In genomic region chr16:13940139-13940846, GRCm38 (mm10) we compare ENCODE assay signal across 9 mouse cellular contexts. TPM values are rescaled to one million over a fixed set of nuclear protein-coding genes. Genes with fewer than 3 reads are reported as not detected.
DNase-seq lines count a peak whose midpoint lies in the region; ATAC-seq lines count a peak whose summit lies in the region.
"Had no signal": no experiment of that assay in that cellular context is flagged by ENCODE, and none has a peak within 500 bp of the region (broad histone marks: within the 10 kb centered on the region; RNA-seq: fewer than 3 reads in every experiment).

No protein-coding gene starts in this region.

- H3K4me3 ChIP-seq in hindbrain, embryonic 16.5 days (ENCODE audit: low read length) = peak overlapping the region; percentile 69
- peak overlapping the region; percentile 53 for H3K4me3 ChIP-seq in lung, embryonic 15.5 days

- H3K36me3 ChIP-seq in hindbrain, embryonic 16.5 days (ENCODE audit: control insufficient read depth, insufficient read depth, low read length) = no peaks in the 10 kb centered on the region
- no peaks in the 10 kb centered on the region for H3K36me3 ChIP-seq in lung, embryonic 15.5 days

- no peaks in the 10 kb centered on the region for H3K9me3 ChIP-seq in hindbrain, embryonic 16.5 days (ENCODE audit: control insufficient read depth, low read length)
- H3K9me3 ChIP-seq in lung, embryonic 15.5 days = no peaks in the 10 kb centered on the region

- no peaks in the 10 kb centered on the region for H3K27me3 ChIP-seq in hindbrain, embryonic 16.5 days (replicated peaks; ENCODE audit: control insufficient read depth, insufficient read depth, low read length)
- H3K27me3 ChIP-seq in lung, embryonic 15.5 days = peaks cover 10% of the 10 kb centered on the region; the same call in 1 of the 2 replicates

- peak overlapping the region; percentile 76; the same call in 1 of the 2 replicates for H3K27ac ChIP-seq in hindbrain, embryonic 16.5 days (ENCODE audit: low read depth, low read length)
- H3K27ac ChIP-seq in lung, embryonic 15.5 days = 0 out of 2 replicates have a peak overlapping the region, but pooled peaks have one; percentile 12

- H3K4me2 ChIP-seq in hindbrain, embryonic 16.5 days (ENCODE audit: low read length) = peak overlapping the region; percentile 94
- peak overlapping the region; percentile 96 for H3K4me2 ChIP-seq in lung, embryonic 15.5 days

- 3% methylated on average over 28 of the region's 28 CpGs for WGBS in hindbrain, embryonic 16.5 days
- 5% methylated on average over 28 of the region's 28 CpGs for WGBS in lung, embryonic 15.5 days

- peak; percentile 100 for ATAC-seq in hindbrain, embryonic 16.5 days
- ATAC-seq in lung, embryonic 15.5 days (ENCODE audit: borderline replicate concordance, extremely low read depth, low FRiP score, low TSS enrichment) = peak; percentile 92

- peaks cover 9% of the 10 kb centered on the region for H3K4me1 ChIP-seq in hindbrain, embryonic 16.5 days (ENCODE audit: control insufficient read depth, insufficient read depth, low read depth, low read length)
- H3K4me1 ChIP-seq in lung, embryonic 15.5 days = peaks cover 7% of the 10 kb centered on the region; the same call in 1 of the 2 replicates

- peak; percentile 96 for DNase-seq in R1 (ENCODE audit: low read depth, low spot score)
- DNase-seq in cerebellum, adult 9-10 months = peak; percentile 94
- DNase-seq in forelimb bud, embryonic 11.5 days (ENCODE audit: low read depth, low spot score) = peak; percentile 68
- peak; percentile 65 to 71 for DNase-seq in layer of hippocampus, postnatal 25 days (ENCODE audit: extremely low spot score in 1 of 2, low spot score in 1 of 2)
- DNase-seq in retina, postnatal 1 day = peak; percentile 82
- DNase-seq in thymus, postnatal 0 days (ENCODE audit: low spot score) = no peak

- peak overlapping the region; percentile 79 for H3K9ac ChIP-seq in hindbrain, embryonic 16.5 days (ENCODE audit: low read depth, low read length)
- H3K9ac ChIP-seq in lung, embryonic 15.5 days = peak overlapping the region; percentile 56

RNA-seq across cellular contexts. Expression of gene Mpv17l, which starts 37.3 kb away (rescaled TPM):
- 39.3 and 46.2 TPM in 2 replicates for polyA plus RNA-seq in hindbrain, embryonic 16.5 days (2015; fragmentation: Nextera tagmentation; extraction: Ambion mirVana)
- total RNA-seq in layer of hippocampus, postnatal 25 days (2021) = 10 to 100 TPM; 72.7 to 74.0 TPM
- 8.4 and 9.2 TPM in 2 replicates for polyA plus RNA-seq in lung, embryonic 15.5 days (2015; fragmentation: Nextera tagmentation; extraction: Ambion mirVana)
- 0.79 and 1.3 TPM in 2 replicates for polyA plus RNA-seq in thymus, postnatal 0 days (2015; fragmentation: Nextera tagmentation; extraction: Ambion mirVana)

RNA-seq across cellular contexts. Expression of gene Pdxdc1, which starts 37.4 kb away (rescaled TPM):
- polyA plus RNA-seq in hindbrain, embryonic 16.5 days (2015; fragmentation: Nextera tagmentation; extraction: Ambion mirVana) = 74.1 and 77.1 TPM in 2 replicates
- total RNA-seq in layer of hippocampus, postnatal 25 days (2021) = 10 to 100 TPM; 75.7 to 76.8 TPM
- polyA plus RNA-seq in lung, embryonic 15.5 days (2015; fragmentation: Nextera tagmentation; extraction: Ambion mirVana) = 81.9 and 82.5 TPM in 2 replicates
- polyA plus RNA-seq in thymus, postnatal 0 days (2015; fragmentation: Nextera tagmentation; extraction: Ambion mirVana) = 36.3 and 38.5 TPM in 2 replicates

RNA-seq across cellular contexts. Expression of gene 2900011O08Rik, which starts 46.1 kb away (rescaled TPM):
- 196 and 206 TPM in 2 replicates for polyA plus RNA-seq in hindbrain, embryonic 16.5 days (2015; fragmentation: Nextera tagmentation; extraction: Ambion mirVana)
- 100 to 1,000 TPM; 259 to 282 TPM for total RNA-seq in layer of hippocampus, postnatal 25 days (2021)
- 0.30 and 0.59 TPM in 2 replicates for polyA plus RNA-seq in lung, embryonic 15.5 days (2015; fragmentation: Nextera tagmentation; extraction: Ambion mirVana)
- polyA plus RNA-seq in thymus, postnatal 0 days (2015; fragmentation: Nextera tagmentation; extraction: Ambion mirVana) = 0.05 TPM in 1 of 2 replicates, not detected in the other

RNA-seq across cellular contexts. Expression of gene Ifitm7, which starts 46.4 kb away (rescaled TPM):
- polyA plus RNA-seq in hindbrain, embryonic 16.5 days (2015; fragmentation: Nextera tagmentation; extraction: Ambion mirVana) = 0.45 and 0.50 TPM in 2 replicates
- total RNA-seq in layer of hippocampus, postnatal 25 days (2021) = 1 to 10 TPM in 1 of 2 experiments, under 1 TPM in 1; 0.98 to 1.5 TPM
- polyA plus RNA-seq in lung, embryonic 15.5 days (2015; fragmentation: Nextera tagmentation; extraction: Ambion mirVana) = not detected in 2 replicates
- not detected in 2 replicates for polyA plus RNA-seq in thymus, postnatal 0 days (2015; fragmentation: Nextera tagmentation; extraction: Ambion mirVana)
- total RNA-seq: MEL had no signal

Comparison
In these comparisons a context has a peak if more than half of its experiments do, and no peak if none do; other contexts are left out.
1. RNA of gene 2900011O08Rik, which starts 46.1 kb away (polyA plus RNA-seq): 196 to 206 TPM in hindbrain, embryonic 16.5 days; 0.30 to 0.59 TPM in lung, embryonic 15.5 days and 0.05 TPM in thymus, postnatal 0 days; every median in the first group is over 100 times any median in the second.